Comparison of ENCODE assay signal across 30 mouse cellular contexts in genomic region chr3:68630821-68631220, GRCm38 (mm10). TPM values are rescaled to one million over a fixed set of nuclear protein-coding genes. Genes with fewer than 3 reads are reported as not detected.
DNase-seq lines count a peak whose midpoint lies in the region; ATAC-seq and TF ChIP-seq lines count a peak whose summit lies in the region.
"Had no signal": no experiment of that assay in that cellular context is flagged by ENCODE, and none has a peak within 500 bp of the region (broad histone marks: within the 10 kb centered on the region; RNA-seq: fewer than 3 reads in every experiment).

No protein-coding gene starts in this region.

- CTCF ChIA-PET in Patski (lab: Charles Lee), result interaction anchor here (0.8 to 15.3 kb wide), 8 partner anchors 9 to 126 kb away, joined by 3 to 115 read pairs (median 4); no protein-coding TSS in a partner anchor

- intact Hi-C loops in gastrocnemius, adult 2 months (cut with DNase I), result no loop called here

- DNase-seq in adrenal gland, adult 2 months, result peak; percentile 15
- DNase-seq in adrenal gland, postnatal 14 days, result no peak
- no peak for DNase-seq in gastrocnemius, adult 2 months
- no peak for DNase-seq in gastrocnemius, adult 18-20 months (ENCODE audit: low spot score)
- DNase-seq in Patski (ENCODE audit: low read depth, low spot score), result no peak
- DNase-seq in kidney, postnatal 36 days, result no peak
- DNase-seq: B cell, adult 2 months; cerebellum, adult 11 months; cerebellum, adult 2 months; cerebellum, postnatal 10 days; forebrain, postnatal 0 days; gastrocnemius, postnatal 10 days; gastrocnemius, postnatal 36 days; heart, postnatal 14 days; heart, postnatal 4 days; kidney, adult 18-20 months; kidney, adult 9 months had no signal

- POLR2A ChIA-PET in Patski (lab: Charles Lee), result interaction anchor here (1.0 to 1.6 kb wide), 3 partner anchors 11 to 63 kb away, joined by 3 to 4 read pairs (median 3); no protein-coding TSS in a partner anchor

- peak overlapping the region; percentile 55; the same call in 1 of the 2 replicates for H3K27ac ChIP-seq in gastrocnemius, adult 2 months
- H3K27ac ChIP-seq: embryonic facial prominence, embryonic 12.5 days; embryonic facial prominence, embryonic 15.5 days; heart, embryonic 10.5 days; heart, embryonic 13.5 days; hindbrain, embryonic 14.5 days; hindbrain, postnatal 0 days had no signal

- H3K27me3 ChIP-seq in Patski, result no peaks in the 10 kb centered on the region
- H3K27me3 ChIP-seq: CH12.LX; embryonic facial prominence, embryonic 12.5 days; embryonic facial prominence, embryonic 15.5 days; heart, embryonic 13.5 days had no signal

- peak; percentile 53 for ATAC-seq in Patski
- ATAC-seq: activated CD4-positive, CD25-positive, alpha-beta regulatory T cell, adult 4 months; forebrain, embryonic 14.5 days; forebrain, postnatal 0 days; hindbrain, postnatal 0 days; inflammation-experienced regulatory T-cells, adult 6 months; intestine, embryonic 16.5 days had no signal

- no peak for TF ChIP-seq CTCF in gastrocnemius, adult 2 months (IDR thresholded peaks at IDR 0.05)
- no peak for TF ChIP-seq CTCF in Patski (IDR thresholded peaks at IDR 0.05)

- H3K4me3 ChIP-seq in gastrocnemius, adult 2 months, result no peak overlapping the region
- H3K4me3 ChIP-seq: embryonic facial prominence, embryonic 12.5 days; embryonic facial prominence, embryonic 15.5 days; heart, embryonic 10.5 days; heart, embryonic 13.5 days had no signal

- in situ Hi-C loops in Patski (cut with MboI; ENCODE audit: low pct_unique_long_range_greater_than_20kb), result loop anchor here (5.0 kb wide), 1 partner anchor 301 kb away; no protein-coding TSS in a partner anchor

RNA-seq across cellular contexts. Expression of gene Il12a, which starts 59.6 kb away (rescaled TPM):
- under 1 TPM; 0.52 to 0.97 TPM for total RNA-seq in adrenal gland, adult 2 months (2021)
- polyA plus RNA-seq in adrenal gland, adult 2 months (2012; rRNA removed), result 0.19 TPM in 1 of 2 replicates, not detected in the other
- total RNA-seq in adrenal gland, postnatal 14 days (2021), result 0.59 and 1.6 TPM in 2 replicates
- total RNA-seq in gastrocnemius, adult 2 months (2021), result 1 to 10 TPM; 4.1 to 4.8 TPM
- total RNA-seq in gastrocnemius, adult 18-20 months (2021), result 10 to 100 TPM in 1 of 2 experiments, 1 to 10 TPM in 1; 5.6 to 10.1 TPM
- not detected for polyA plus RNA-seq in Patski (2021)
- total RNA-seq: forebrain, postnatal 0 days; hindbrain, postnatal 0 days had no signal
- polyA plus RNA-seq: activated CD4-positive, CD25-positive, alpha-beta regulatory T cell, adult 4 months; forebrain, postnatal 0 days; G1E; heart, embryonic 13.5 days; heart, embryonic 16.5 days; hindbrain, embryonic 14.5 days; intestine, embryonic 16.5 days had no signal
